Mouse (Mus musculus) megakaryocyte-erythroid progenitor cell, adult 5-6 weeks (primary cell): ENCODE data around the gene Vmn1r80. TPM values are rescaled to one million over a fixed set of nuclear protein-coding genes. Genes with fewer than 3 reads are reported as not detected.
"Not testable (repeated sequence)": the region's sequence is repeated elsewhere in the genome, so short reads cannot be mapped to it uniquely, and the experiment has no call there.

Experiments
- ATAC-seq: replicated peaks from 2 replicates; pipeline ENCODE4 v1.8.0; 2016; ENCODE audit warnings: mild to moderate bottlenecking, inconsistent platforms; ENCODE audit not compliant: severe bottlenecking, poor library complexity, low FRiP score, low TSS enrichment
- total RNA-seq, 2 experiments: library from RNA; stranded (forward) in 1 of 2; stranded (reverse) in 1 of 2; fragments of 200-1000, 215-1000 nt in 1 of 2; fragments of >200 nt in 1 of 2; fragmentation: Nextera tagmentation in 1 of 2; gene quantifications; 2 replicates each; pipeline ENCODE4 v1.2.3; 2014 to 2017

Gene Vmn1r80
- total RNA-seq (2014; fragmentation: Nextera tagmentation), result not detected in 2 replicates
- not detected in 2 replicates for total RNA-seq (2017)

- no peak for ATAC-seq
Observed at GRCm38 (mm10) chr7:12188986-12189385, at the start of gene Vmn1r80. Vmn1r80 (plus strand) TSS chr7:12189286.

- ATAC-seq, result no peak
Observed at GRCm38 (mm10) chr7:12149957-12150356, 39.1 kb upstream of the Vmn1r80 start, which contains the start of gene Vmn1r78. Vmn1r78 (plus strand) TSS chr7:12150257.

GRCm38 (mm10) chr7:12156463-12156862 is 32.6 kb upstream of the Vmn1r80 start:
- peak; percentile 82 for ATAC-seq

- ATAC-seq, result not testable (repeated sequence)
Observed at GRCm38 (mm10) chr7:12170979-12171378, 18.1 kb upstream of the Vmn1r80 start, which contains the start of gene Vmn1r79. Vmn1r79 (plus strand) TSS chr7:12171279.

GRCm38 (mm10) chr7:12172926-12173325 is 16.2 kb upstream of the Vmn1r80 start:
- not testable (repeated sequence) for ATAC-seq

- ATAC-seq, result no peak
Observed at GRCm38 (mm10) chr7:12204141-12204540, 15.1 kb downstream of the Vmn1r80 start.

Other genes with a start within 250 kb of the Vmn1r80 start
- gene Vmn1r77, start 152.5 kb upstream of the Vmn1r80 start, total RNA-seq (2014; fragmentation: Nextera tagmentation), result not detected in 2 replicates
- not detected in 2 replicates for gene Vmn1r77, start 152.5 kb upstream of the Vmn1r80 start, total RNA-seq (2017)
- not detected in 2 replicates for gene Vmn1r78, start 39.0 kb upstream of the Vmn1r80 start, total RNA-seq (2014; fragmentation: Nextera tagmentation)
- gene Vmn1r78, start 39.0 kb upstream of the Vmn1r80 start, total RNA-seq (2017), result not detected in 2 replicates
- not detected in 2 replicates for gene Vmn1r79, start 18.0 kb upstream of the Vmn1r80 start, total RNA-seq (2014; fragmentation: Nextera tagmentation)
- gene Vmn1r79, start 18.0 kb upstream of the Vmn1r80 start, total RNA-seq (2017), result not detected in 2 replicates
- gene Vmn1r81, start 79.0 kb downstream of the Vmn1r80 start, total RNA-seq (2014; fragmentation: Nextera tagmentation), result not detected in 2 replicates
- gene Vmn1r81, start 79.0 kb downstream of the Vmn1r80 start, total RNA-seq (2017), result not detected in 2 replicates
- not detected in 2 replicates for gene Vmn1r82, start 111.1 kb downstream of the Vmn1r80 start, total RNA-seq (2014; fragmentation: Nextera tagmentation)
- gene Vmn1r82, start 111.1 kb downstream of the Vmn1r80 start, total RNA-seq (2017), result not detected in 2 replicates
- not detected in 2 replicates for gene Vmn1r83, start 140.2 kb downstream of the Vmn1r80 start, total RNA-seq (2014; fragmentation: Nextera tagmentation)
- gene Vmn1r83, start 140.2 kb downstream of the Vmn1r80 start, total RNA-seq (2017), result not detected in 2 replicates
- not detected in 2 replicates for gene Vmn1r84, start 180.0 kb downstream of the Vmn1r80 start, total RNA-seq (2014; fragmentation: Nextera tagmentation)
- not detected in 2 replicates for gene Vmn1r84, start 180.0 kb downstream of the Vmn1r80 start, total RNA-seq (2017)
- gene Zfp551, start 233.5 kb downstream of the Vmn1r80 start, total RNA-seq (2014; fragmentation: Nextera tagmentation), result 2.9 and 3.6 TPM in 2 replicates
- gene Zfp551, start 233.5 kb downstream of the Vmn1r80 start, total RNA-seq (2017), result 2.8 and 3.4 TPM in 2 replicates